Mouse (Mus musculus) cerebellum, adult 2 months (tissue): ENCODE data around the gene Bloc1s3.

Experiments used
- CTCF ChIP-seq: fragments of 200-500 bp; IDR thresholded peaks from 2 replicates; pipeline ENCODE4 v1.5.1; 2011; ENCODE audit warnings: low read depth, mild to moderate bottlenecking, control low read depth, low read length, moderate library complexity, borderline replicate concordance; ENCODE audit not compliant: insufficient read depth
- POLR2A ChIP-seq: fragments of 200-500 bp; IDR thresholded peaks from 2 replicates; pipeline ENCODE4 v1.6.1; 2011; ENCODE audit warnings: low read length, control low read depth, borderline replicate concordance; ENCODE audit not compliant: insufficient read depth

DNA sequence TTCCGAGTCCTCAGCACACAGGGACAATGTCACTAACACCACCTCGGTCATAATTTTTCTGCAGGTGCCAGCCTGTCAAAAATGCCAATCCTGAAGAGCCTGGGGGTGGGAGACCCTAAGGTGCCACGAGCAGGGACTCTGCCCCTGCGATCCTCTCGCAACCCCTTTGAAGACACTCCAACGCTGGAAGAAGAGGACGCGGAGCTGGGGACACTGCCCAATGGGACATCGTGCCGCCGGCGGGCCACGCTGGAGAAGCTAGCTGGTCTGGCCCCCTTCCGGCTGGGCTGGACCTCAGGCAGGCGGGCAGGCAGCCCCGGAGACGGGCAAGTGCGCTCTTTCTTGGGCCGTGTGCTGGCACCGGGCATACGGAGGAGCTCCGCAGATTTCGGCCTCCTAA, 38.8 kb downstream of the Bloc1s3 start:
- TF ChIP-seq POLR2A, result no peak
- TF ChIP-seq CTCF, result no peak
